ENCODE assay signal across 9 mouse cellular contexts in genomic region chr6:96116148-96116533, GRCm38 (mm10). TPM values are rescaled to one million over a fixed set of nuclear protein-coding genes. Genes with fewer than 3 reads are reported as not detected.
DNase-seq lines count a peak whose midpoint lies in the region; ATAC-seq and TF ChIP-seq lines count a peak whose summit lies in the region.
"Had no signal": no experiment of that assay in that cellular context is flagged by ENCODE, and none has a peak within 500 bp of the region (broad histone marks: within the 10 kb centered on the region; RNA-seq: fewer than 3 reads in every experiment).

No protein-coding gene starts in this region.

- no peaks in the 10 kb centered on the region for H3K36me3 ChIP-seq in kidney, postnatal 0 days (ENCODE audit: insufficient read depth, low read length)
- H3K36me3 ChIP-seq in embryonic facial prominence, embryonic 10.5 days (replicated peaks), result no peaks in the 10 kb centered on the region
- no peaks in the 10 kb centered on the region for H3K36me3 ChIP-seq in hindbrain, postnatal 0 days (ENCODE audit: insufficient read depth, low read length)
- no peaks in the 10 kb centered on the region for H3K36me3 ChIP-seq in midbrain, embryonic 16.5 days (ENCODE audit: control insufficient read depth, insufficient read depth, low read length)

- DNase-seq in kidney, postnatal 0 days (ENCODE audit: low spot score), result peak; percentile 67
- DNase-seq in kidney, adult 11 months, result no peak
- DNase-seq in embryonic facial prominence, embryonic 10.5 days (ENCODE audit: low spot score), result no peak
- DNase-seq in hindbrain, postnatal 0 days (ENCODE audit: low spot score), result peak; percentile 27
- DNase-seq in frontal cortex, postnatal 10 days (ENCODE audit: low spot score in 2 of 2), result no peak
- DNase-seq in adrenal gland, postnatal 25 days, result no peak
- DNase-seq in kidney, postnatal 25 days, result no peak

- H3K4me2 ChIP-seq in kidney, postnatal 0 days (ENCODE audit: low read length), result peak overlapping the region; percentile 94
- H3K4me2 ChIP-seq in hindbrain, postnatal 0 days (ENCODE audit: low read depth, low read length), result peak overlapping the region; percentile 99
- peak overlapping the region; percentile 93 for H3K4me2 ChIP-seq in midbrain, embryonic 16.5 days (ENCODE audit: low read length)

- peak; percentile 27; the same call in 1 of the 2 replicates for TF ChIP-seq CTCF in kidney, postnatal 0 days (IDR thresholded peaks at IDR 0.05; ENCODE audit: low read depth)
- TF ChIP-seq CTCF in hindbrain, postnatal 0 days (IDR thresholded peaks at IDR 0.05; ENCODE audit: low read depth), result peak; percentile 25; the same call in 1 of the 2 replicates

- H3K9ac ChIP-seq in kidney, postnatal 0 days (ENCODE audit: low read depth, low read length), result peak overlapping the region; percentile 65
- H3K9ac ChIP-seq in hindbrain, postnatal 0 days (replicated peaks; ENCODE audit: low read length), result peak overlapping the region; percentile 47
- H3K9ac ChIP-seq in midbrain, embryonic 16.5 days (ENCODE audit: low read depth, low read length), result peak overlapping the region; percentile 92

- H3K9me3 ChIP-seq in kidney, postnatal 0 days (replicated peaks; ENCODE audit: low read length), result no peaks in the 10 kb centered on the region
- no peaks in the 10 kb centered on the region for H3K9me3 ChIP-seq in embryonic facial prominence, embryonic 10.5 days
- H3K9me3 ChIP-seq in hindbrain, postnatal 0 days (ENCODE audit: low read length), result no peaks in the 10 kb centered on the region
- no peaks in the 10 kb centered on the region for H3K9me3 ChIP-seq in midbrain, embryonic 16.5 days (replicated peaks; ENCODE audit: control insufficient read depth, low read length, poor library complexity, severe bottlenecking)

- ATAC-seq in kidney, postnatal 0 days (replicated peaks; ENCODE audit: low FRiP score, low read depth), result no peak
- no peak for ATAC-seq in hindbrain, postnatal 0 days
- ATAC-seq in midbrain, embryonic 16.5 days, result no peak

- 3% methylated on average over 6 of the region's 6 CpGs for WGBS in kidney, postnatal 0 days
- 13% methylated on average over 6 of the region's 6 CpGs for WGBS in embryonic facial prominence, embryonic 10.5 days
- 12% methylated on average over 6 of the region's 6 CpGs for WGBS in hindbrain, postnatal 0 days
- WGBS in midbrain, embryonic 16.5 days, result 9% methylated on average over 6 of the region's 6 CpGs

- peaks cover 6% of the 10 kb centered on the region for H3K4me1 ChIP-seq in kidney, postnatal 0 days (replicated peaks; ENCODE audit: insufficient read depth, low read length)
- peaks cover 25% of the 10 kb centered on the region for H3K4me1 ChIP-seq in embryonic facial prominence, embryonic 10.5 days
- H3K4me1 ChIP-seq in hindbrain, postnatal 0 days (ENCODE audit: insufficient read depth, low read length), result no peaks in the 10 kb centered on the region
- H3K4me1 ChIP-seq in midbrain, embryonic 16.5 days (ENCODE audit: control insufficient read depth, insufficient read depth, low read length), result peaks cover 36% of the 10 kb centered on the region

- H3K27ac ChIP-seq in kidney, postnatal 0 days, result no peak overlapping the region
- peak overlapping the region; percentile 85 for H3K27ac ChIP-seq in embryonic facial prominence, embryonic 10.5 days (replicated peaks)
- peak overlapping the region; percentile 45; the same call in 1 of the 2 replicates for H3K27ac ChIP-seq in hindbrain, postnatal 0 days
- peak overlapping the region; percentile 90 for H3K27ac ChIP-seq in midbrain, embryonic 16.5 days (ENCODE audit: low read length)

- H3K27me3 ChIP-seq in kidney, postnatal 0 days (ENCODE audit: insufficient read depth, low read length), result no peaks in the 10 kb centered on the region
- H3K27me3 ChIP-seq in embryonic facial prominence, embryonic 10.5 days (replicated peaks; ENCODE audit: low read depth, poor library complexity, severe bottlenecking), result peaks cover 27% of the 10 kb centered on the region
- no peaks in the 10 kb centered on the region for H3K27me3 ChIP-seq in hindbrain, postnatal 0 days (ENCODE audit: insufficient read depth, low read length)
- H3K27me3 ChIP-seq in midbrain, embryonic 16.5 days (ENCODE audit: control insufficient read depth, insufficient read depth, low read depth, low read length), result no peaks in the 10 kb centered on the region

- H3K4me3 ChIP-seq in kidney, postnatal 0 days (replicated peaks; ENCODE audit: low read depth, low read length), result peak overlapping the region; percentile 74
- peak overlapping the region; percentile 72 for H3K4me3 ChIP-seq in embryonic facial prominence, embryonic 10.5 days
- peak overlapping the region; percentile 61 for H3K4me3 ChIP-seq in hindbrain, postnatal 0 days (ENCODE audit: low read length)
- H3K4me3 ChIP-seq in midbrain, embryonic 16.5 days (ENCODE audit: low read depth, low read length), result peak overlapping the region; percentile 78

RNA-seq across cellular contexts. Expression of gene Fam19a1, which starts 3.2 kb away (rescaled TPM):
- 3.6 and 3.8 TPM in 2 replicates for polyA plus RNA-seq in kidney, postnatal 0 days (2015; fragmentation: Nextera tagmentation; extraction: Ambion mirVana)
- 0.62 and 0.82 TPM in 2 replicates for polyA plus RNA-seq in embryonic facial prominence, embryonic 10.5 days (2016; fragmentation: Nextera tagmentation; extraction: Ambion mirVana)
- 10.1 and 10.8 TPM in 2 replicates for total RNA-seq in hindbrain, postnatal 0 days (2014; rRNA removed)
- 13.2 and 13.3 TPM in 2 replicates for polyA plus RNA-seq in hindbrain, postnatal 0 days (2015; fragmentation: Nextera tagmentation; extraction: Ambion mirVana)
- 36.6 and 40.0 TPM in 2 replicates for polyA plus RNA-seq in midbrain, embryonic 16.5 days (2015; fragmentation: Nextera tagmentation; extraction: Ambion mirVana)
- total RNA-seq in adrenal gland, postnatal 25 days (2021), result 1.6 and 4.9 TPM in 2 replicates

RNA-seq across cellular contexts. Expression of gene 1700123L14Rik, which starts 49.9 kb away (rescaled TPM):
- polyA plus RNA-seq in kidney, postnatal 0 days (2015; fragmentation: Nextera tagmentation; extraction: Ambion mirVana), result not detected in 2 replicates
- polyA plus RNA-seq in embryonic facial prominence, embryonic 10.5 days (2016; fragmentation: Nextera tagmentation; extraction: Ambion mirVana), result not detected in 2 replicates
- not detected in 2 replicates for total RNA-seq in hindbrain, postnatal 0 days (2014; rRNA removed)
- polyA plus RNA-seq in hindbrain, postnatal 0 days (2015; fragmentation: Nextera tagmentation; extraction: Ambion mirVana), result not detected in 2 replicates
- 0.10 TPM in 1 of 2 replicates, not detected in the other for polyA plus RNA-seq in midbrain, embryonic 16.5 days (2015; fragmentation: Nextera tagmentation; extraction: Ambion mirVana)
- total RNA-seq in adrenal gland, postnatal 25 days (2021), result not detected in 2 replicates
- polyA plus RNA-seq: large intestine, adult 2 months had no signal

Comparison
In these comparisons a context has a peak if more than half of its experiments do, and no peak if none do; other contexts are left out.
1. DNase-seq: peak in kidney, postnatal 0 days (single experiment) and hindbrain, postnatal 0 days (single experiment); none in kidney, adult 11 months (single experiment), embryonic facial prominence, embryonic 10.5 days (single experiment), frontal cortex, postnatal 10 days (0 of 2), adrenal gland, postnatal 25 days (single experiment) and kidney, postnatal 25 days (0 of 2).
2. Peak in every context shown above with its lines, with median percentiles within 50 percentile points of each other: H3K4me2 ChIP-seq, H3K4me3 ChIP-seq and H3K9ac ChIP-seq.